ENCODE assay signal across 8 mouse cellular contexts in genomic region chr7:141435129-141435855, GRCm38 (mm10). TPM values are rescaled to one million over a fixed set of nuclear protein-coding genes. Genes with fewer than 3 reads are reported as not detected.
DNase-seq lines count a peak whose midpoint lies in the region; ATAC-seq lines count a peak whose summit lies in the region.

No protein-coding gene starts in this region.

- DNase-seq in CD4-positive helper T cell, adult 2 months (ENCODE audit: low read depth, low spot score) = peak; percentile 83
- peak; percentile 58 for DNase-seq in T-cell, adult 2 months (ENCODE audit: low spot score)
- peak; percentile 68 for DNase-seq in embryo, embryonic 11 days
- peak; percentile 70 for DNase-seq in kidney, postnatal 10 days
- peak; percentile 64 for DNase-seq in lung, postnatal 14 days
- peak; percentile 58 for DNase-seq in right cerebral cortex, adult 2 months (ENCODE audit: low spot score in 2 of 2)
- DNase-seq in urinary bladder, adult 2 months (ENCODE audit: low spot score) = no peak

- peak overlapping the region; percentile 75 for H3K9ac ChIP-seq in heart, embryonic 12.5 days

- H3K27ac ChIP-seq in heart, embryonic 12.5 days (ENCODE audit: poor library complexity, severe bottlenecking) = peak overlapping the region; percentile 35; the same call in 1 of the 2 replicates

- 5% methylated on average over 17 of the region's 17 CpGs for WGBS in heart, embryonic 12.5 days

- H3K4me1 ChIP-seq in heart, embryonic 12.5 days (replicated peaks) = peaks cover 44% of the 10 kb centered on the region

- ATAC-seq in heart, embryonic 12.5 days (ENCODE audit: insufficient number of reproducible peaks, low FRiP score) = peak; percentile 46

- H3K36me3 ChIP-seq in heart, embryonic 12.5 days = peaks cover 60% of the 10 kb centered on the region

- peak overlapping the region; percentile 95 for H3K4me2 ChIP-seq in heart, embryonic 12.5 days

- peak overlapping the region; percentile 50 for H3K4me3 ChIP-seq in heart, embryonic 12.5 days

- H3K9me3 ChIP-seq in heart, embryonic 12.5 days (replicated peaks) = no peaks in the 10 kb centered on the region

- H3K27me3 ChIP-seq in heart, embryonic 12.5 days (replicated peaks) = no peaks in the 10 kb centered on the region

RNA-seq across cellular contexts. Expression of gene Slc25a22, which starts 2.4 kb away (rescaled TPM):
- 19.3 and 20.7 TPM in 2 replicates for polyA plus RNA-seq in heart, embryonic 12.5 days (2016; fragmentation: Nextera tagmentation; extraction: Ambion mirVana)
- 42.0 and 55.2 TPM in 2 replicates for polyA plus RNA-seq in urinary bladder, adult 2 months (2012; rRNA removed)

RNA-seq across cellular contexts. Expression of gene Cend1, which starts 6.0 kb away (rescaled TPM):
- 13.9 and 14.6 TPM in 2 replicates for polyA plus RNA-seq in heart, embryonic 12.5 days (2016; fragmentation: Nextera tagmentation; extraction: Ambion mirVana)
- 1.3 and 3.4 TPM in 2 replicates for polyA plus RNA-seq in urinary bladder, adult 2 months (2012; rRNA removed)

RNA-seq across cellular contexts. Expression of gene Pidd1, which starts 8.5 kb away (rescaled TPM):
- polyA plus RNA-seq in heart, embryonic 12.5 days (2016; fragmentation: Nextera tagmentation; extraction: Ambion mirVana) = 12.0 and 14.3 TPM in 2 replicates
- 4.7 and 4.8 TPM in 2 replicates for polyA plus RNA-seq in urinary bladder, adult 2 months (2012; rRNA removed)

RNA-seq across cellular contexts. Expression of gene Rplp2, which starts 11.9 kb away (rescaled TPM):
- 867 and 941 TPM in 2 replicates for polyA plus RNA-seq in heart, embryonic 12.5 days (2016; fragmentation: Nextera tagmentation; extraction: Ambion mirVana)
- 1,171 and 1,507 TPM in 2 replicates for polyA plus RNA-seq in urinary bladder, adult 2 months (2012; rRNA removed)

RNA-seq across cellular contexts. Expression of gene Pnpla2, which starts 19.7 kb away (rescaled TPM):
- 42.3 and 43.3 TPM in 2 replicates for polyA plus RNA-seq in heart, embryonic 12.5 days (2016; fragmentation: Nextera tagmentation; extraction: Ambion mirVana)
- 108 and 133 TPM in 2 replicates for polyA plus RNA-seq in urinary bladder, adult 2 months (2012; rRNA removed)
